Mouse (Mus musculus): Measurements from ENCODE around the gene Cpeb2.
A peak's percentile ranks its signal among the peaks of the same experiment; 100 is the strongest.

The Cpeb2 gene

DNA sequence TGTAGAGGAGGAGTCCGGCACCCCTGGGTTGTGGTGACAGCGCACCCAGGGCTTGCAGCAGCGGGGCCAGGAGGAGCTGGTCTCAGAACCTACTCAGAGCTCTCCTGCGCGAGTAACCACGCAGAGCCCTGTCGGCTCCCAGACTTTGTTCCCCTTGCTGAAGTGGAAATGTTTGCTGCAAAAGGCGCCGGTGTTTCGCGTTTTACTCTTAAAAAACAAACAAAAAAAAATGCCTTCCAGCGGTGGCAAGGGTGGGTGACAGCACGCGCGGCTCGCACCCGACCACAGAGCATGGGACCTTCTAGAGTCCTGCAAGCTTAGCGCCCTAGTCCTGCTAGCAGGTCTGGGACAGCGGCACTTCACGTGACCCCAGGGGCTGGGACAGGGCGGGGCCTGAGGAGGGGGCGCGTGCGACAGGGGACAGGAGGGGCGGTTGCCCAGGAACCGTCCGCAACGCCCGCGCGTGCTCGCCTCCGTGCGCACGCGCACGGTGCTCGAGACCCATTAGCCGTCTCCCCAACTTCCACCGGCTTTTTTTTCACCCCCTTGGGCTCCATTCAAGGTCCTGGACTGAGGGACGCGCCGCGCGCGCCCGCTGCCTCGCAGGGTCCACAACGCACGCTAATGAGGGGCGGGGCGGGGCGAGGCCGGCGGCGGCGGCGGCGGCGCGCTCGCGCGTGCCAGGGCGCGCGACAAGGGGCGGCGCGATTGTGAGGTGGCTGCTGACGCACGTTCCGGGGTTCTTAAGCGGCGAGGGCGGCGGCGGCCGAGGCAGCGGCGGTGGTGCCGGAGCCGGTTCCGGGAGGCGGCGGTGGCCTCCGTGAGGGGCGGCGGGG lies at the start of gene Cpeb2:
TSS of gene Cpeb2 (plus strand) at position 691 of the 836 bp plus-strand sequence.
- peak; percentile 93 for DNase-seq (ENCODE audit: low spot score)

DNA sequence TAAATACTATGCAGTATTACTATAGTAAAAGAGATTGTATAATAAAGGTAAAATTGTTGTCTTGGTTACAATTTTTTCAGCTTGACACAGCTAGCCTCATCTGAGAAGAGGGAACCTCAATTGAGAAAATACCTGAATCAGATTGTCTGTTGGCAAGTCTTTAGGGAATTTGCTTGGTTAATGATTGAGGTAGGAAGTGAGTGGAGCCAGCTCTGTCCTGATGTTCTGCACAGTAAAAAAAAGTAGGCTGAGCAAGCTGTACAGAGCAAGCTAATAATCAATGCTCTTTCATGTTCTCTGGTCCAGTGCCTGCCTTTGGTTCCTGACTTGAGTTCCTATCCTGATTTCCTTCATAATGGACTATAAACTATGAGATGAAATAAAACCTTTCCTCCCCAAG lies 49.4 kb upstream of the Cpeb2 start:
- DNase-seq (ENCODE audit: low spot score), result no peak

DNA sequence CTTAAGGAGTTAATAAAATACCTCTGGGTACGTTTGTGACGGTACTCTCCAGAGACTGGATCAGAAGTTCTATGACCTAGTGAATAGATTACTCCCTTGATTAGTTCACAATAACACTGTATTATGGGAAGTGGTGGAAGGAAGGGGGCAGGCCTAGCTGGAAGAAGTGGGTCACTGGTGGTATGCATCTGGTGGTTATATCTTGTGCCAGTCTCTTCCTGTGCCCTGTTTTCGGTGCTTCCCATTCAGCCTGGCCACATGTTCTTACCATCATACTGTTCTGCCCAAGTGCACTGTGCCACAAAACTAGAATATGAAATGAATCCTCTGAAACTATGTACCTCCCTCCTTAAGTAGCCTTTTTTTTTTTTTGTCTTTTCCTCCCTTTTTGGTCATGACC lies 48.1 kb upstream of the Cpeb2 start:
- no peak for DNase-seq (ENCODE audit: low spot score)

DNA sequence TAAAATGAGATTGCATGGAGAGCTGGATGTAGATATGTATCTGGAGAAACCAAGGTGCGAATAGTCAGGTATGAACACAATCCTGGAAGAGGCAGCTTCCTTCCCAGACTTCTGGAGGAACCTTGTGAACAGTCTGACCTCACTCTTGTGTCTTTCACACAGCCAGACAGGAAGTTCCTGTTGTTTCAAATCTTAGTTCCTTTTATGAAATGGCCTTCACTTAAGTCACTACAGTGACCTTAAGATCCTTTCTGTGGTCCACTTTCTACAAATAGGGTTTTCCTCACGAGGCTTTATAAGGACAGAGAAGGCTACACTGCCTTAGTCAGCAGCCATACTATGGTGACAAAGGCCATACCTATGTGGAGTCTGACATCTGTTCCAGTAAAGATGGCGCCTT lies 47.5 kb upstream of the Cpeb2 start:
- DNase-seq (ENCODE audit: low spot score), result no peak

DNA sequence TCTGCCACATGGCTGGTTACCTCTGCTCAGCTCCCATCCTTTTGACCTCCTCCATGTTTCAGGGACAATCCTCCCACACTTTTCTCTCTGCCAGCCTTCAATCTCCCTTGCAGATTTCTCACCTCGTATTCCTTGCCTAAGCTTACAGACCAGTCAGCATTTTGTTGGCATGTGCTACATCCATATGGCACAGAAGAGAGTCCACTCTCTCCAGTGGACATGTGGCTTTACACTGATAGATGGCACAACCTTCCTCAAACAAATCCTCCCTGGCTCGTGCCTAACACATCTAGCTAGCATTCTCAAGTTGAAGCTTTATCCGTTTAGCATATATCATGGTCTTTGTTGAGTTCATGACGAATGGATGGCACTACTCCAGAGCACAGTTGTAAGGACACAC lies 32.3 kb upstream of the Cpeb2 start:
- DNase-seq (ENCODE audit: low spot score), result no peak

DNA sequence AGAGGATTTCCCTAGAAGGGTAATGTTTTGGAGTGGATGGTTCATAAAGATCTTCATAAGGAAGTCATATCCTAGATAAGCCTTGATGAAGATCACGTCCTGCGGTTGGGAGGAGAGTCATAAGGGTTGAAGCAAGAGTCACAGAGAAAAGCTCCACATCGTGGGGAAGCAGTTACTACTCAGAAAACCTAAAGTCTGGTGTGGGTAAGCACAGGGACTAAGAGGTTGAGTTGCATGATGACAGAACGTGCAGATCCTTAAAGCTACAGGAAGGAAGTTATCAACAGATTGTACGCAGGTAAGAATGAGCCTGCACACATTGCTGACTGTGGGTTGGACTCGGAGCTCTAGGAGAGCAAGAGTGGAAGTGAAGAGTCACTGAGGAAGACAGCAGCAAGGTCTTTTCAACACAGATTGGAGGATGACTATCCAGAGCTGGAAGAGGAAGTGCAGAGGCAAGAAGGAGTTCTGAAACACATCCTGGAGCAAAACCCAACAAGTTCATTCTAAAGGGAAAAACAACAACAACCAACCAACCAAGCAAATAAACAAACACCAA lies 26.4 kb upstream of the Cpeb2 start:
- no peak for DNase-seq (ENCODE audit: low spot score)

DNA sequence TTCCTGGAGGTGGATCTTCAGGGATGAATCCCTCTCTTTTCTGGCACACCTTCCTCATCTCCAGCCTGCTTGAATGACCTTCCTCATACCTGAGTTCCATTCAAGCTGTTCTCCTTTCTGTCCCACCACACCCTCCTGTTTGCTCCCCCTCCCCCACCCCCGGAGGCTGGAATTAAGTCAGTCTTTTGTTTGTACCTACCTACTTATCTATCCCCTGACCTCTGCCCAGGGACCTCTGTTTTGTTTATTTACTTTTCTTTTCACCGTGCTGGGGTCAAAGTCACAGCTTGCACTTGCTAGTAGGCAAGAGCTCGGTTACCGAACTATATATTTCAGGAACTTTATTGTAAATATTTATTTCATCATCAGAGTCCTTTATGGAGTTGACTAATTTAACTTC lies 15.5 kb upstream of the Cpeb2 start:
- no peak for DNase-seq (ENCODE audit: low spot score)

DNA sequence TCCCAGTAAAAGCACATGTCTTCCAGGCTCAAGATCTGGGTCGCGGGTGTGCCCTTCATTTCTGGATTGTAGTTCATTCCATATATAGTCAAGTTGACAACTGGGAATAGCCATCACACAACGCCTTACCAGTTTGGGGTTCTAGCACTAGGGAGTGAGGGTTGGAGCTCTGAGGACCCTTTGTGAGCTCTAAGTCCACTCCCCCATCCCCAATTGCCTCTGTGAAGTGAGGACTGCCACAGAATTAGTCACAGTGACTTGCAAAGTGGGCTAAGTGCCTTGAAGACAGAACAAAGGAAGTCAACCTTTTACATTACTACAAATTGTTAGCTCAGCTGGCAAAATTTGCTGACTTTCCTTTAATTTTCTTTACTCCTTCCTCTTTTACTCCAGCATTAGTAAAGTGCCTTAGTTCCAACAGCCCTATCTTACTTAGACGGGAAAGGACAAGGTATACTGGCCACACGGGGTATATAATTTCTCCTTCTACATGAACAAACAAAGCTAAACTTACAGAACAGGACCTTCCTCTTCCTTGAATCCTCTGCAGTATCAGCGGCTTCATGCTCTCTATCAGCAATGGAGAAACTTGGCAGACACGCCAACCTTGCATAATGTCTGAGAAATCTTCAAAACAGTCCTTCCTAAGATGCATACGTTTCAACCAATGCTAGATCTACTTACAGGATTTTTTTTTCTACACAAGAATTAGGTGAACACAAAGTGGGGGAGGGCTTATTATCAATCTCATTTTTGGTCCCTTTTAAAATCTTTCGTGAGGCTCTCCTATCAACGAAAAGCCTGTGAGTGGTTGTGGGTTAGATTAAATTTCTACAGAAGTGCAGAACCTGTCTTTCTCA lies 14.8 kb upstream of the Cpeb2 start:
- DNase-seq (ENCODE audit: low spot score), result peak; percentile 47

DNA sequence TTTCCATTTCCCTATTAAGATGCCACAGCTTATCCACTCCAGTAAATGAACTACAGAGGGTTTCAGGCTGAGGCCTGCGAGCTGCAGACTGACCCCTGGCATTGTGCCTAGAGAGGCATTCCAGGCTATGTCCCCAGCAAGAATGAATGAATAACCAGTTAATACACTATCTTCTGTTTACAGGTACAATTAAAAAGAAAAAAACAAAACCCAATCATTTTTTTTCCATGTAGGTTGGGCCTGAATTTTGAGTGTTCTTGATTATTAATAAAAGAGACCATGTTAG lies 14.2 kb upstream of the Cpeb2 start:
- DNase-seq (ENCODE audit: low spot score), result no peak

DNA sequence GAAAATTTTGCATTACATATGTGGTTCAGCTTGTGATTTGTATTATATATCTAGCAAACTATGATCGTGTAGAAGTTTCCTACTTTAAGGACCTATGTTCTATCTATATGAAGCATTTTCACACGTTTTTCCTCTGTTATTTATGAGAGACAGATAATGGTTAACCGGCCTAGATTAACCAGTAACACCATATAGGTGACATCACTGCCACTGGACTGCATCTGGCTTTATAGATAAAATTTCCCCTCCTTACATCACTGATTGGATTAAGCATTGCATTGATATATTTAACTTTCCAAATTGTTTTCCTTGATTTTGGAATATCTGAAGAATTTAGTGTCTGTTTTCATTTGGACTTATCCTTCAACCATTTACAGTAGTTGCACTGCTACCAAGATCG lies 9.6 kb upstream of the Cpeb2 start:
- no peak for DNase-seq (ENCODE audit: low spot score)

DNA sequence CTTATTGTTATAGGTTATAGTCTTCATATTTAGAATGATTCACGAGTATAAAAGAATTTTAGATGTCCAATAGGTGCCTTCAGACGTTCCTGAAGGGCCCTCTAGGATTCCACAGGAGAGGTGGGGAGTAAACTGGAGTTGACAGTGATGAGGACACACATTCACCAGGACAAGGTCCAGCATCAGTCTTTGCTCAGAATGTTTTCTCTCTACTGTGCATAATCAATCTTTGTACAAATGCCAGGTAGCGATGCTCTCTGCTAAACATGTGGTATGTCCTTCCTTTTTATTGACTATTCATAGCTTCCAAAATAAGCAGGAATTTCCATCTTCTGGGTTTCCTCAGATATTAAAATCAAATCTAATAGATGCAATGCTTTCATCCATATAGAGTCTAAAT lies 8.7 kb upstream of the Cpeb2 start:
- DNase-seq (ENCODE audit: low spot score), result no peak

DNA sequence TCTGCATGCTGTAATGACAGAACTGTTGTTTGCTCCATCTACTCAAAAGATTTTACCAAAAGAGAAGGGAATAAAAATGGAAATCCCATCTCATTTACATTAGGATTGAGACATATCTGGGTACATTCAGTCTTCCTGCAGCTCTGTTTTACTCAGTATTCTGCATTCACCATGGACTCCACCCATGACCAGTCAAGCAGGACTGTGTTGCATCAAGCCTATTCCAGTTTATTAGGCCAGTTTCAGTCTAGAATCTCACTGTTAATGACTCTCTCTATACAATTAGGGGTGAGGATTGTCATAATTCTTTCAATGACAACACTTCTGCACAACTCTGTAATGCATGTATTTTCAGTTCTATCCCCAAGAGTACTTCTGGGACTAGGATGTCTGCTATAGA lies 6.8 kb upstream of the Cpeb2 start:
- DNase-seq (ENCODE audit: low spot score), result no peak

DNA sequence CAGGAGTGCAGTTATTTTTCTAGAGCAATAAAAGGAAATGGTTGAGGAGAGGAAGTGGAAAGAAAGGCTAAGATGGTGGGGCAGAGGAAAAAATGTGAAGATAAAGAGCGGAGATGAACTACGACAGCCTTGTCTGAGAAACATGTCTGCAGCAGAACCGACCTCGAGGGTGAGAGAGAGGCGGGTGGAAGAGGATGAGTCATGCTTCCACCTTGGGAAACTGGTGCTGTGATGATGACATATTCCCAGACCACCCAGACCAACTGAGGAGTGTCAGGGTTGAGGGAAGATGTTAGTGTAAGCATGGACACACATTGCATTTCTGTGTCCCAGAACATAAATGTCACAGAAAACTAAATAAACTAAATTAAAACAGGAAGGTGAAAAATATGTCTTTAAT lies 5.4 kb upstream of the Cpeb2 start:
- no peak for DNase-seq (ENCODE audit: low spot score)

DNA sequence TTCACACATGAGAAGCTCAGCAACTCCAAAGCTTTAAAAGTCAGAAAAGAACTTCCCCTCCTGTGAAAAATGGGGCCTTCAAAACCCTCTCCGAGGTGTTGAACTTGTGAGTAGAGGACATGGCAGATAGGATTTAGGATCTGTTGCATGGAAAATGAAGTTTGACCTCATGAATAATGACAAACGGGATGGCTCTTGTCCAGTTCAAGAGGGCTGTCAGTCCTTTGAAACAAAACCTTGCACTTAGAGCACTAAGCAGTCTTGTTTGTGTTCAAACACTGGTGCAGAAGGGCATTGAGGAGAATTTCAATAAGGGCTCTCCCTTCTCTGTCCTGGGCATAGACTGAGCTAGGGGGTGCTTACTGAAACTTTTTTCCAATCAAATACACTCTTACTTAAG lies 1.9 kb upstream of the Cpeb2 start:
- no peak for DNase-seq (ENCODE audit: low spot score)

DNA sequence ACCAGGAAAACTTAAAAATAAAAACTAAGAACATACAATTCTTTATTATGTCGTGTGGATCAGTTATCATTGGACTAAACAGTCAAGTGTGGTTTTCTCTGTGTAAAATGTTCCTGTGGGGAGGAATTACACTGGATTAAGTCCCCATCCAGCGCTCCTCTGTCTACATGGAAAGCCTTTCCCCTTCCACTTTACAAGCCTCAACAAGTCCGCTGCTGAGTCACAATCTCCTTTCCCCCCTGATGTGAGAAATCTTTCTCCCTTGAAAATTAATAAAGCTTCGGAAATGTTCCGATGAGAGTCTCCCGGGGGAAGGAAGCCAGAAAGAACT lies 856 bp upstream of the Cpeb2 start:
- no peak for DNase-seq (ENCODE audit: low spot score)

DNA sequence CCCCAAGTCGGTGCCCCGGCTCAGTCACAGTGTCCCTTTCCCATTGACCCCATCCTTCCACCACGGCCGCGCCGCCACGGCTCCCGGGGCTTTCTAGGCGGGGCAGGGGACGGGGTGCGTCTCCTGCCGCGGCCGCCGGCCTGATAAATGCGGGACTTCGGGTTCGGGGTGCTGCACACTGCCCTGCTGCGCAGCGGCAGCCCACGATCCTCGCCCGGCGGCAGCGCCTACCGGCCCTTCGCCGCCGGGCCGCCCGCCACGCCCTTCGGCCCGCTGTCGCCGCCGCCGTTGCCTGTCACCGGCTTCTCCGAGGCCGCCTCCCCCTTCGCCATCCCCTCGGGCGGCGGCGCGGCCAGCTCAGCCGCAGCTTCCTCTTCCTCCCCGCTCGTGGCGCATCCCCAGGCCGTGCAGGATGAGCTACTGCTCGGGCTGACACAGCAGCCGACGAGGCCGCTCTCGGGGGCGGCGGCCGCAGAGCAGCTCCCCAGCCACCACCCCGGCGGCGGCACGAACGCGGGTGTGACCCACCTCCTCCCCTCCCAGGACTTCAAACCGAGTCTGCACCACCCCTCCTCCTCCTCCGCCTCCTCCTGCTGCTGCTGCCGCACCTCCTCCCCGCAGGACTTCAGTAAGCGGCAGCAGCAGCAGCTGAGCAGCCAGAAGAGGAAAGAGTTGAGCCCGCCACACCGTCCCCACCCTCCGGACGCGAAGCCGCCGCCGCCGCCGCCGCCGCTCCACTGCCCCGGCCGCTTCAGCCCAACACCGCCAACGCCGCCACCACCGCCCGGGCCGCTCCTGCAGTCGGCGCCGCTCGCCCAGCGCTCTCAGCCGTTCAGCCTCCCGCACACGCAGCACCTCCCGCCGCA lies 579 bp downstream of the Cpeb2 start:
- DNase-seq (ENCODE audit: low spot score), result peak; percentile 76

DNA sequence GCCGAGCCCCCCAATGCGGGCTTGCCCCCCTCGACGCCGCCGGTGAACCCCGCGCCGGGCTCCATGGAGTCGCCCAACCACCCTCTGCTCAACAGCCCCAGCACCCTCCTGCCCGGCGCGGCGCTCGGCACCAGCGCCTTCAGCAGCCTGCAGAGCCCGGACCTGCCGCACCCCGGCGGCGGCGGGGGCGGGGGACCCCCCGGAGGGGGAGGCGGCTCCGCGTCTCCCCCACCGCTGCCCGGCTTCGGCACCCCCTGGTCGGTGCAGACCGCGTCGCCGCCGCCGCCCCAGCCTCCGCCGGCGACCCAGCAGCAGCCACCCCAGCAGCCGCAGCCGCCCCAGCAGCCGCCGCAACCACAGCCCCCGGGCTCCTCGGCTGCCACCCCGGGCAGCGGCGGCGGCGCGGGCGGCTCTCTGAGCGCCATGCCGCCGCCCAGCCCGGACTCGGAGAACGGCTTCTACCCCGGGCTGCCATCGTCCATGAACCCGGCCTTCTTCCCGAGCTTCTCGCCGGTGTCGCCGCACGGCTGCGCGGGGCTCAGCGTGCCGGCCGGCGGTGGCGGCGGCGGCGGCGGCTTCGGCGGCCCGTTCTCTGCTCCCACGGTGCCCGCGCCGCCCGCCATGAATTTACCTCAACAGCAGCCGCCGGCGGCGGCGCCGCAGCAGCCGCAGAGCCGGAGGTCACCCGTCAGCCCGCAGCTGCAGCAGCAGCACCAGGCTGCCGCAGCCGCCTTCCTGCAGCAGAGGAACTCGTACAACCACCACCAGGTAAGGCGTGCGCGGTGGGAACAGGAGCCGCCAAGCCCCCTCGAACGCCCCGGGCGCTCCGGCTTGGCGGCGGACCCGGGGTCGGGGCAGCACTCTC lies 1.6 kb downstream of the Cpeb2 start:
- DNase-seq (ENCODE audit: low spot score), result peak; percentile 38

DNA sequence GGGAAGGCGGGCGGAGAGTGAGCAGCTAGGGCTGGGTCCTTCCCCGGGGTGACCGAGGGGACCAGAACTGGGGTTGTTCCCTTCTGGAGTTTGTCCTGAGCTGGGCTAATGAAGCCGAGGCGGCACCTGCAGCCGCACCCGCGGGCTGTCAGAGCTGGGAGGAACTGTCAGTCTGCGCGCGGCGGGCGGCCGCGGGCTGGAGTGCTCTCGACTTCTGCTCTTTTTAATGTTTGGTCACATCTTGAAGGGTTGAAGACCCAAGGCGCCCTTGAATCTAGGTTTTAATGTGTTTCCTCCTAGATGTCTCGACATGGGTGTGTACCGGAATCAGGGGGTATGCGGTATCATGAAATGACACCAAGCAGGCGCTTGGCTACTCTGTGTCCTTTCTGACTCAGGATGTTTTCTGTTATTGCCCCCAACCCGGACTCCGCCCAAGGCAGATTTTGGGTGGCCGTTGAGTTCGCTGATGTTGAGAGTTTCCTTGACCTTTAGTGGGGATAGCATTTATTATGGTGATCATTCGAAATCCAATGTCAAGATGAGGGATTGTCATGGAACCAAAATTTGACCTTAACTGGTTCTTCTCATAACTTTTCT lies 2.3 kb downstream of the Cpeb2 start:
- peak; percentile 47 for DNase-seq (ENCODE audit: low spot score)

DNA sequence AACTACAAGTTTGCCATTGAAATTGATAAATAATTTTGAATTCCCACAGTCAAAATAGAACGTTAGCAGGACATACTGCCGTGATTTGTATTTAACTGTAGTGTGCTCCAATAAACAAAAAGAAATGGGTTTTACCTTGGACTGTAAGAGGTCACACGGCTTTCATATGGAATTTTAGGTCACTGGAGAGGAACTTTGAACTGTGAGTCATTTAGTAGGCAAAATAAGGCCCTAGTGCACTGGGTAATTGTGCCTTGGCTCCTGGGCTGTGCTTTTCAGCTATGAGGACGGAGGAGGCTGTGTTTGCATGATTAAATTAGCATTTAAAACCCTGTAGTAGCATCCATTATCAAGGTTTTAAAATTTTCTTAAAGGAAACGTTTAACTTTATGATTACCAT lies 3.0 kb downstream of the Cpeb2 start:
- DNase-seq (ENCODE audit: low spot score), result peak; percentile 53

DNA sequence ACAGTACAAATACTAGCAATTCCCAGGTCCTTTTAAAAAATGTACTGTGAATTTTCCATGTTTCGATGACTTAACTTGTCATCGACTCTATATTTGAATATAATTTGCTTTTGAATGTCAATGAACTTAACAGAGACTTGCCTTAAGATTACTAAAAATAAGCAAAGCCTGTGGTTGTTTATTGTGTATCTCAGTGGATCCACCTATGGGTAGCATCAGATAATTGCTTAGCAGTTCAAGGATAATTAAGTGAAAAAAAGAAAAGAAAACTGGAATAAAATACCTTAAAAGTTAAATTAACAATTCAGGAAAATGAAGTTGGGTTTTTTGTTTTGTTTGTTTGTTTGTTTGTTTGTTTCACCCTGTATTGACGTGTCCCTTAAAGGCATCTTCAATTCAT lies 3.5 kb downstream of the Cpeb2 start:
- peak; percentile 70 for DNase-seq (ENCODE audit: low spot score)

DNA sequence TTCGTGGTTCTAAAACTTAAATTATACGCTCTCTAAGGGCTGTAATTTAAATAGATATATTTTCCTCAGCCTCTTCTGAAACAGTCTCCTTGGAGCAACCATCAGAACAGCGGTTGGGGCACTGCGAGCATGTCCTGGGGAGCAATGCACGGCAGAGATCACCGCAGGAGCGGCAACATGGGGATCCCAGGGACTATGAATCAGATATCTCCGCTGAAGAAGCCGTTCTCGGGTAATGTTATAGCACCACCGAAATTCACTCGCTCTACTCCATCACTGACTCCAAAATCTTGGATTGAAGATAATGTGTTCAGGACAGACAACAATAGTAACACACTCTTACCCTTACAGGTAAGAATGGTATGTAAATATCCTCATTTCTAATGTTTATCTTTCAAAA lies 4.3 kb downstream of the Cpeb2 start:
- no peak for DNase-seq (ENCODE audit: low spot score)

All from adipocyte (in vitro differentiated cells).